Mouse (Mus musculus): Measurements from ENCODE around the gene Pou4f2.

Pou4f2 gene

DNA sequence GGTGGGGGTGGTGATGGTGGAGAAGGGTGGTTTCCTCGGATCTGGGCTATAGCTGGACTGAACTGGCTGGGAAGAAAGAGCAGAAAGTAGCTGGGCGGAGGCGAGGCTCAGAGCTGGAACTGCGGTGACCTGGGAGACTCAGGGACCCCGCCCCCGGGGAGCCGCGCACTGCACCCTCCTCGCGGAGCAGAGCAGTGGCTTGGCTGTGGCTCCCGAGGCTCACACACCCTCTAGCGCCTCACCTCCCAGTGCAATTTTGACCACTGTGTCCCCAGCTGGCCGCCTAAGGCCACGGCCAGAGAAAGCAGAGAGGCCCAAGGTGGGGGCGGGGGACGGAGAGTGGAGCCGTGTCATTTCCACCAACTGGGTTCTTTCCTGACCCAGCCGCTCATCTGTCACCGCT, 16.3 kb downstream of the Pou4f2 start:
- in situ Hi-C loops (cut with MboI, MseI): no loop called here

DNA sequence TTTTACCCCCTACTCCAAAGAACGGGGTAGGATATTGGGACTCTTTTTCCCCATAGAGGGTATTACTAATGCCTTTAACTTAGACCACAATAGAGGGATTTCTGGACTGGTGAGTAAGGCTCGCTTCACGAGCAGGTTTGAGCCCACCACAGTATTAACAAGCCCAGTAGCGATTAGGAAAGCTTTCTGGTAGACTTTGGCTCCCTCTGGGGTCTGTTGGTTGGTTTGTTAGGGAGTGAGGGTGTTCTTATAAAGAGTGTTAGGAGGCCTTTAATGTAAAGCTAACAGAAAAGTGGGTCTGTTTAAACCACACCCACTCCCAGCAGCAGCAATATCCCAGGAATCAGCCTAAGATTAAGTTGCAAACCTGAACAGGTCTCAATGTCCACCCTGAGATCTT, 17.2 kb downstream of the Pou4f2 start:
- in situ Hi-C loops (cut with MboI, MseI): no loop called here

GRCm38 (mm10) chr8:78390756-78391155, 45.7 kb downstream of the Pou4f2 start:
- in situ Hi-C loops (cut with MboI, MseI): no loop called here

All from T-helper 2 cell (primary cell).